Mouse (Mus musculus) ovary, postnatal 10 days (tissue): ENCODE measurements around the gene Nrbp1.
A peak's percentile ranks its signal among the peaks of the same experiment; 100 is the strongest.
"Not testable (repeated sequence)": the region's sequence is repeated elsewhere in the genome, so short reads cannot be mapped to it uniquely, and the experiment has no call there.

Experiments
- DNase-seq: peaks from one replicate; pipeline ENCODE4 v3.0.0; 2022; ENCODE audit warnings: low spot score

Gene Nrbp1

DNA sequence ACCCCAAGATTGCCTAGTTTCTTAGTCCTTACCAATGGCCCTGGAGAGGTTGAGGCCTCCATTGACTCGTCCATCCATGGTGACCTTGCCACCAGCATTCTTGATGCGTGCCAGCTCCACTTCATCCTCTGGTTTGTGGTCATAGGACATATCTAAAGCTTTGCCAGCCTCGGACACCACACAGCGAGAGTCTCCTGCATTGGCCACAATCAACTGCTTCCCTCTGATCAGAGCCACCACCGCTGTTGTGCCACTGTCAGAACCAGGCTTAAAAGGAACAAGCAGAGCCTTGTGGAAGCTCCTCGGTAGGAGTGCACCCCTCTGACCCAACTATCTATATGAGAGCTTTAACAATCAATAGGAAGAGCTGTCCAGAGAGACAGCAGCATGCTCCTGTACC, 36.2 kb upstream of the Nrbp1 start:
- DNase-seq = no peak

DNA sequence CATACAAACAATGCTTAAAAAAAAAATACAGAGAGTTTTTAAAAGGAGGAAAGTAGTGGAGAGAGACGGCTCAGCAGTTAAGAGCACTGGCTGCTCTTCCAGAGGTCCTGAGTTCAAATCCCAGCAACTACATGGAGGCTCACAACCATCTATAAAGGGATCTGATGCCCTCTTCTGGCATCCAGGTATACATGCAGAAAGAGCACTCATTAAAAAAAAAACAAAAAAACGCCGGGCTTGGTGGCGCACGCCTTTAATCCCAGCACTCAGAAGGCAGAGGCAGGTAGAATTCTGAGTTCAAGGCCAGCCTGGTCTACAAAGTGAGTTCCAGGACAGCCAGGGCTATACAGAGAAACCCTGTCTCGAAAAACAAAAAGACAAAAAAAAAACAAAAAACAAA, 24.1 kb upstream of the Nrbp1 start:
- not testable (repeated sequence) for DNase-seq

DNA sequence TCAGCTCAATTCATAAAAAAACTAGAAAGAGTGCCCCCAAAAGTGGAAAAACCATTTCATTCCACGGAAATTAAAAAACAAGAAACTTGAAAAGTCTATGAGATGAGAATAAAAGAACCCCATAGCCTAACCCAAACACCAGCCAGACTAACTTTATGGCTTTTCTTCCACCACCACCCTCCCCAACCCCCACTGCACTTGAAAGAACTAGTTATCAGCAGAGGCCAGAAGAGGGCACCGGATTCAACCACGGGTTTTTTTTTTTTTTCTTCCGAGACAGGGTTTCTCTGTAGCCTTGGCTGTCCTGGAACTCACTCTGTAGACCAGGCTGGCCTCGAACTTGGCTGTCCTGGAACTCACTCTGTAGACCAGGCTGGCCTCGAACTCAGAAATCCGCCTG, 22.4 kb upstream of the Nrbp1 start:
- DNase-seq = no peak

DNA sequence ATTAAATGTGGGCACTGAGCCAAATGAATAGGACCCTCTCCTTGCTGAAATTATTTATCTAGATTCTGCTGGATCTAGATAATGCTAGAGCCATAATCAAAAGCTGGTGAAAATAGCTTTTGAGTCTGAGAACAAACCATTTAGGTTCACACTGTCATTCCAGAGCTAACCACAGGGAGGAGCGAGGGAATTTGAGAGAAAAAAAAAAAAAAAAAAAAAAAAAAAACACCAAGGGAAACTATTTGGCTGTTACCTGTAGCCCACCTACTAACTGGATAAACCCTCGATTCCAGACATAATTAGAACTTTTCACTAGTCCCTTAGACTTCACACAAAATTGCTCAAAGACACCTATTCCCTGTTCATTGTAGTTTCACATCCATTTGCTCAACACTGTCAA, 21.6 kb upstream of the Nrbp1 start:
- DNase-seq = no peak

DNA sequence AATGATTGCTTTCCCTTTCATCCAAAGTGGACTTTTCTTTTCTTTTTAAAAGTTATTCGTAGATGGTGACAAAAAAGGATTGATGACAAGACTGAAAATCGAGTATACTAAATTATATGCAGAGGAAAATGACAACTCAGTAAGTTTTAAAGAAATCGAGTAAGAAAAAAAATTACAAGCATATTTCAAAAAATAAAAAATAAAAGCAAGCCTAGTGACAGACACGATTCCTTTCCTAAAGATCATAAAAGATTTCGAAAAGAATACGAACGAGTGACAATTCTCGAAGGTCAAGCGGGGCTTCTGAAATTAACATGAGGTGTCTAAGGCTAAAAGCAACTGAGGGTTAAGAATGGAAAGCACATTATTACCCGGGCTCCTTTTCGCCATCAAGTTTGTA, 21.2 kb upstream of the Nrbp1 start:
- DNase-seq = no peak

DNA sequence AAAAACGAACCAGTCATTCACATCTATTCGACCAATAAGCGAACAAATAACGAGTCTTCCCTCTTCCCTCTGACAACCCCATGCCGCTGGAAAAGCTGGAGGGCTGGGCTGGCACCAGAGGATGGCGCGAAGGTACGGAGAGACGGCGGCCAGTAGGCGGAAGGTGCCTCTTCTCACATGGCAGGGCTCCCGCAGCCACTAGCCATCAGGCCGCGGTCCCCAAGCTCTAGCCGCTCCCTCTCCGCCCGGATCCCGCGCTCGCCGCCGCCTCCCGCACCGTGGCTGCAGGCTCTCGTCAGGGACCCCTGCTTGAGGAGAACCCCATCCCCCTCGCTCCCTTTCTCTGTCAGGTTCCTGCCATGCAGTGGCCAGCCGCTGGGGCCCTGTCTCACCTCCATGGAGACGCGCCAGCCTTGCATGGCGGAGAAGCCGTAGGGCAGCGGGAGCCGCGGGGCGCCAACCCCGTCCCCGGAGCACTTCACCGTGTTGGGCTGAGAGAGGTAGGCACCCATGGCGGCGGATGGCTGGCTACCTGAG, 20.7 kb upstream of the Nrbp1 start:
- peak; percentile 40 for DNase-seq

DNA sequence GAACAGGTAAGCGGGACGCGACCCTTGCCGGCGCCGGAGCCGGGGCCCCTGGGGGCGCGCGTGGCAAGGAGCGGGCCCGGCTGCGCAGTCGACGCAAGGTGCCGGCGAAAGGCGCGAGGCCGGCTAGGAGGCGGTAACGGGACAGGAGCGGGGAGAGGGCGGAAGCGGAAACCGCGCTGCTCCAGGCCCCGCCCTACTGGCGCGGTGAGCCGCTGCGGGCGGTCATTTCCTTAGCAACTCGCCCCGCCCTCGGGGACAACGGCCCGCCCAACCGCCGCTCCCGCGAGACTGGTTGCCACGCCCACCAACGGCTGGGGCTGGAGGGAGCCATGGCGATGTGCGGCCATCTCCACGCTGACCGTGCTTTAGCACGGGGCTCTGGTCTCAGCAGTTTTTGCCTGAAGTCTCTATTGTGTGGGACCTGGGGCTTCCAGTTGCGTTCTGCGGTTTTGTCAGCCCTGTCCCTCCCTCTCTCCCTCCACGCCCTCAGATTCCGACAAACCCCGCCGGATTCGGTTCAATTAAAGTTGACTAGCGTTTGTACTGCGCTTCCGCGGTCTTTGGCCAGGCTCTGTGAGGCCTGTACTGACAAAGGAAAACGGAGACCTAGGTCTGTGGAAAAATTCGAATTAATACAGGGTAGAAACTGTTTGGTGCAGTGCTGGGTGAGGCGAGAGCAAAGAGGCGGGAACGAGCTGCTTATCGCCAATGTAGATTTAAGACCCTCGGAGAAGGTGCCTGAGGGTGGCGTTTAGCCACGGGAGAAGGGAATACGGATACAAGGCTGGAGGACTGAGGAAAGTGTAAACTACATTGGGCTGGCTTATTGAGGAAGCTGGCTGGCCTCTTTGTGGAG, 20.0 kb upstream of the Nrbp1 start, which contains the start of gene Ppm1g:
TSS of gene Ppm1g (minus strand) at position 240 of the 856 bp plus-strand sequence.
- peak; percentile 97 for DNase-seq

DNA sequence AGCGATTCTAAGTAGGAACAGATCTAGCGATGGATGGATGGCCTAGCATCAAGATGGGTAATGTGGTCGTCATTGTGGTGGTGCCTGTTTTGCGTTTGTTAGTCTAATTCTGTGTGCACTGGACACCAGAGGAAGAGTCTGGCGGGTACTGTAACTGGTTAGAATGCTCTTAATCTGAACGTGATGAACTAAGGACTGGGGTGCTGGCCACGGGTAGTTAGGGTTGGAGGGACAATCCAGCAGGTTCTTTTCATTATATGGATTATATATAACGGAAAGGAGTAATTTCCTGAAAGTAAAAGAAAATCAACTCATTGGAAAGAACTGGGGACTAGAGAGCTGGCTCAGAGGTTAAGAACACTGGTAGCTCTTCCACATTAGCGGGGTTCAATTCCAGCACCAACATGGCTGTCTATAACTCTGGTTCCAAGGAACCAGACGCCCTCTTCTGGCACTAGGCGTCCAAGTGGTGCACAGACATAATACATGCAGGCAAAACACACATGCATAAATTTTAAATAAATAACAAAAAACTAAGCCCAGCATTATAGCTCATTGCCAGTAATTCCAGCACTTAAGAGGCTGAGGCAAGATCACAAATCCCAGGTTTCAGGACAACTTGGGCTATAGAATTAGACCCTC, 19.2 kb upstream of the Nrbp1 start:
- DNase-seq = no peak

DNA sequence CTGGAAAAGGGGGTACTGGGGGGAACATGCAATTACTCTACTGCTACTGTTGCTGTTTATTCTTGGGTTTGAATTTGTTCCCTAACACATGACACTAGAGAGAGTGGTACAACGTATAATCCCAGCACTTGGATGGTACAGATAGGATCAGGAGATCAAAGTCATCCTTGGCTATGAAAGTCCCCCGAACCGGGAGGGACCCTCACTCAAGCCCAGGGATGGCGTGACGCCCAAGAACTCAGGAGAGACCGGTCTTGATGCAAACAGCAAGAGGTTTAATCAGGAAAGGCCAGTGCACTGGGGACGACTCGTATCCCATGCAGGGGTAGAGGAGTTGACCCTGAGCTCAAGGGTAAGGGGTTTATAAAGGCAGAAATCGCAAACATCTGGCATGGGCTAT, 18.0 kb upstream of the Nrbp1 start:
- DNase-seq = no peak

DNA sequence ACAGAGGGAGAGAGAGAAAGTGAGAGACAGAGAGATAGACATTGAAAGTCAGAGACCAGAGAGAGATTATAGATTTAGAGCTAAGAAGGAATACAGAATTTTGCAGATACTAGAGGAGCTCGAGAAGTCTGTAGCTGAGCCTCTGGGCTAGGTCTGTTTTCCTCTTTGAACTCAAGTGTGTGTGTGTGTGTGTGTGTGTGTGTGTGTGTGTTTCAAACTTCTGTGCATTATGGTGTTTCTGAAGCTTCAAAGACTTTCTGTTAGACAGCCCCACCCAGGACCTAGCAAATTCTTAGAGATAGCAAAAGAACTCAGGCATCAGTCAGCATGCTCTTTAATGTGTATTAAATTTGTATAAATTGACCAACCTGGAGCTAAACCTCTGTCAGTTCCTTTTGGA, 14.0 kb upstream of the Nrbp1 start:
- DNase-seq = no peak

DNA sequence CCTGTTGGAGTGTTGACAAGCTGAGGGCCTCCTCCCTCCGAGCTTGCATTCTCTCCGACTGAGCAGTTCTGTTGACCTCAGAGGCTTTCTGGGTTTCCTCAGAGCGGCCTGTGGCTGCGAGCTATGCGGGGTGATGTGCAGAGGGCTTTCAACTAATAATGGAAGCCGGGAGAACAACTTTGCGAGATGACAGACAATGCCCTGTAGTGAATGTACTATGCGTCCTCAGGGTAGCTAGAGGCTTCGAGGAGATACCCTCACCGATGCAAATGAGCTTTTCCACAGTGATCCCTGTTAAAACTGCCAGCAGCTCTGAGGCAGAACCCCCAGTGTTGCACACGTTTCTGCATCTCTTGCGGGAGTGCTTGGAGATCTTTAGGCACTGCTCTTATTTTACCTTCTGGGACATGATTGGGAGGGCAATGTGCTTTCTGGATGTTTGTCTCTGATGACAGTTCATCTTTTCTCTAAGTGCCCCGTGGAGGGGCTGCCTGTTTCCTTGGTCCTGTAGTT, 914 bp downstream of the Nrbp1 start:
- no peak for DNase-seq

DNA sequence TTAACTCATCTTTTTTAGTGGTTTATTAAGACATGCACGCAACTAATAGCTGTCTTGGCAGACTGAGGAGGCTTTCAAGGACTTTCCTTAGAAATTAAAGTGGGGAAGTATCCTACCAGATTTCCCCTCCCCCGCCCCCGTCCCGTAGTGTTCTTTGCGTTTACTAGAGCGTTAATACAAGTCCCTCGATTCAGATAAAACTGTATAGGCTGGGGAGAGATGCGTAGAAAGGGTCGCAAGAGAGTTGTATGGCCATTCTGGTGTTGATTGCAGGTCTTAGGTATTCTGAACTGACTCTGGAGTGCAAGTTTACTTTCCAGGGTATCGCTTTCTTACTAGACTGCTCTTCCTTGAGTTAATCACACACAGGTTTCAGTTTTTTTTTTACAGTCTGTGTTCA, 1.5 kb downstream of the Nrbp1 start:
- DNase-seq = no peak

DNA sequence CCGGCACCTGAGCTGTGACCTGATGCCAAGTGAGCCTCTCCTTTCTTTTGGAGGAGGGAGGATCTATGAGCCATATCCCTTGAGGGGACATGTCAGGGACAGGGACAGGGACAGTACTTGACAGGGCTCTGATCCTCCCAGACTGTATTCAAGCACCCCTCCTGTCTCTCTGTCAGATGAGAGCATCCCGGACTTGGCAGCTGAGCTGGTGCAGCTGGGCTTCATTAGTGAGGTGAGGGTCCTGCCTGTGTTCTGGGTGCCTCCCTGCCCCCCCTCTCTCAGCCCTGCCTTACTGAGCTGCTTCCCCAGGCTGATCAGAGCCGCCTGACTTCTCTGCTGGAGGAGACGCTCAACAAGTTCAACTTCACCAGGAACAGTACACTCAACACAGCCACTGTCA, 10.1 kb downstream of the Nrbp1 start:
- no peak for DNase-seq

DNA sequence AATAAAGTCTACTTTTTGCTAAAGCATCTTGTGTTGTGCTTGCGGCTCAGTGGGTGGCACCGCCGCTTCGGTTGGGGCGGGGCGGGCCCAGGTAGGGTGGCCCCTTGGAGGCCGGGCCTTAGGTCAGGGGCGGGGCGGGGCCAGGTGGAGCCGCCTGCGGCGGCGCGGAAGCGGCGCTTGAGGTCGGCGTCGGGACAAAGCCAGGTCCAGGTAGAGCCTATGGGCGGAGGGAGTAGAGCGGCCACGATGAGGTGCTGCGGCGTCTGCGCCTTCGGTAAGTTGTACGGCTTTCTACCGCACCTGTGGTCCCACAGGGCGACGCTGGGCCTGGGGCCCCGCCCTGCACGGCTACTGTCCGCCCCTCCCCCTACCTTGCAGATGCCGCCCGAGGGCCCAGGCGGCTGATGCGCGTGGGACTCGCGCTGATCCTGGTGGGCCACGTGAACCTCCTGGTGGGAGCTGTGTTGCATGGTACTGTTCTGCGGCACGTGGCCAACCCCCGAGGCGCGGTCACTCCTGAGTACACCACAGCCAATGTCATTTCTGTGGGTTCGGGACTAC, 11.0 kb downstream of the Nrbp1 start, which contains the start of gene Krtcap3:
TSS of gene Krtcap3 (plus strand) at position 151 of the 561 bp plus-strand sequence.
- DNase-seq = no peak

DNA sequence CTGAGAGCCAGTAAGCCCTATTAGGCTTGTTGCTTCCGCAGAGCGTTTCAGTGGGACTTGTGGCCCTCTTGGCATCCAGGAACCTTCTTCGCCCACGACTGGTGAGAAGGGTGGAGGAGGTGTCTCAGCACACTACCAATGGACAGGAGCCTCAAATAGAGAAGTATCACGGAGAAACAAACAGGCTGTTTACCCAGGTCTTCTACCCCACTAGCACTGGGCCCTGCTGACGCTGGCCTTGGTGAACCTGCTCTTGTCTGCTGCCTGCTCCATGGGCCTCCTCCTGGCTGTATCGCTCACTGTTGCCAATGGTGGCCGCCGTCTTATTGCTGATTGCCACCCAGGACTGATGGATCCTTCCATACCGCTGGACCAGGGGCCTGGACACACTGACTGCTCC, 11.5 kb downstream of the Nrbp1 start:
- no peak for DNase-seq

DNA sequence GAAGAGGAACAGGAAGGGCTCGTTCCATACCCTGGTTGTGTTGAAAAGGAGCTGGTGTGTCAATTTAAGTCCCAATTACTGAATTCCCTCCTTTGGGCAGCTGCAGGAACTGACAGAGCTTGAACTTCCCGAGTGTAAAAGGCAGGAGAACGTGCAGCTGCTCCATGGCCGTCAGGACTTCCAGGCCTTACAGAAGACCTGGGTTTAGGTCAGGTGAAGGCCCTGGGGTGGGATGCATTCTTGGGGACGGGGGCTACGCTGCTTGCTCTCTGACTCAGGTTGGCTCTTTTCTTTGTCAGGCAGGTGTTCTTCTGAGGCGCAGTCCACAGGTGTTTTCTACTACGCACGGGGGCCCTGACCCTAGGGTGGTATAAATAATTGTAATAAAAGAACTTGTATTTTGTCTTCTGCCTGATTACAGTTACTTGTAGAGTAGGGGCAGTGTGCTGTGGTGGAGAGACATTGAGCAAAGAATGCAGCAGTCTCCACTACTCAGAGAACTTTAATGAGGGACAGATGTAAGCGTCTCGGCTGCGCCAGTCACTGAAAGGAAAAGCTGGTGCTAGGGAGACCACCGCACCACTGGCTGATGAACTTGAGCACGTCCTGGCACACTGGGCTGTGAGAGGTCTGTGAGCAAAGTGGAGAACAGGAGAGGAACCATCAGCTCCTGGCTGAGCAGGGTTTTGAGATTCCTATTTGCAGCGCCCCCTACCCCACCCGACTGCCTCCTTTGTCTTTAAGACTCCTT, 12.3 kb downstream of the Nrbp1 start:
- DNase-seq = no peak

DNA sequence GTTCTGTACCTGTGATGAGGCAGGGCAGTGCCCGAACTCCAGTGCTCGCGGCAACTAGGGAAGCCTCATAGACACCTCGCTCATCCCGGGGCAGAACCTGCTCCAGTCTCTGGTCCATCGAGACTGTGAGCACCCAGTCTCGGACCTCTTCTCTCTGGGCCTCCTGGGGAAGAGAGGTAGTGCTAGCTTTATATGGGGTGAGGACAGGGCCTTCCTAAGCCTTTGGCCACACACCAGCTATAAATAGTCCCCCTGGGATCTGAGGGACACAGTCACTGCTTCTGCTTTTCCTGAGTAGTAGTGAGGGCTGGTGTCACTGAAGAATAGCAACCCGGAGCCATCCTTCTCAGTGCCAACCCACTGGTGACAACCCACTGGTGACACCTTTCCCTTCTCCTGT, 13.1 kb downstream of the Nrbp1 start:
- DNase-seq = no peak

DNA sequence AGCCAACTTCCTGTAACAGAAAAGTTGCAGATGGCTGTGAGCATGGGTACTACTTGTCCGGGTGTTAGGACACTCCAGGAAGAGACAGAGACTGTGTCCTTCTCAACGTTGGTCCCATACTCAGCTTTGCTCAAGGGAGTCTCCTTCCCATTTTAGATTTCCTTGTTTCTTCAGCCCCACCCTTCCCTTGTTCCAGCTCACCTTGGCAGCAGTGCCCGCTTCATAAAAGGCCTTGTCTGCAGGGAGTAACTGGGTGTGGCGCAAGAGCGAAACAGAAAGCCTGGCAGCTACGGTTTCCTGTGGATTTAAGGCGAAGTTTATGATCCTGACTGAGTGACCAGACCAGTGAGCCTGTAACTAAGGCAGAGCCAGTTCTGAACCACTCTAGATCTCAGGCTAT, 13.8 kb downstream of the Nrbp1 start:
- DNase-seq = no peak

DNA sequence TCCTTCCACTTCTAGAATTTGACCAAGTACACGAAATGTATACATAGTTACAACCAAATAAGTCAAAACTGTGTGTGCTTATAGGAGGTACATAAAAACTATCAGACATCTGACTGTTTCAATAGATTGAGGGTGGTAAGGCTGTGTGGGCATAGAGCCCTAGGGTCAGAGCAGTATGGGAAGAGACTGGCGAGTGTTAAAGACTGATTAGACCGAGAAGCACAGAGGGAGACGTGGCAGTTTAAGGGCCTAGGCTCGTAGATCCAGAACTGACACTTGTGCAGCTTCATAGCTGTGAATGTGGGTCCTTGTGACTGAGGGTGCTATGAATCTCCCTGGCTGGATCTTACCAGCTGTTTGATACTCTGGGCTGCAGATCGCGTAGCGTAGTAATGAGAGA, 14.2 kb downstream of the Nrbp1 start:
- no peak for DNase-seq

DNA sequence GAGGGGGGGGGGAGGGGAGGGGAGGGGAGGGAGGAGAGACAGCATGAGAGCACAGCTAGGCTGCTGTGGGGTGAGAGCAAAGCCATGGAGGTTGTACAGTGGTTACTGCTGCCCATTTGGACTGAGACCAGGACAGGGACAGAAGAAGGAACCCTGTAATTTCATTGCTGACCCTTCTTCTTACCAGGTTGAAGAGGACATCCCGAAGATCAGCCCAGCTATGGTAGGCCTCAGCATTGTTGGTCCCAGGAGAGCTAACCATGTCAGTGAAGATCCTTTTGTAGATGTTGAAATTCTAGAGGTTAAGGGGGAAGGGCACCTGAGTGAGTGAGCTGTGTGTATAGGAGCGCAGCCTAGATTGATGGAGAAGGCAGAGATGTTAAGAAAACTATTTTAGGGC, 14.7 kb downstream of the Nrbp1 start:
- no peak for DNase-seq

DNA sequence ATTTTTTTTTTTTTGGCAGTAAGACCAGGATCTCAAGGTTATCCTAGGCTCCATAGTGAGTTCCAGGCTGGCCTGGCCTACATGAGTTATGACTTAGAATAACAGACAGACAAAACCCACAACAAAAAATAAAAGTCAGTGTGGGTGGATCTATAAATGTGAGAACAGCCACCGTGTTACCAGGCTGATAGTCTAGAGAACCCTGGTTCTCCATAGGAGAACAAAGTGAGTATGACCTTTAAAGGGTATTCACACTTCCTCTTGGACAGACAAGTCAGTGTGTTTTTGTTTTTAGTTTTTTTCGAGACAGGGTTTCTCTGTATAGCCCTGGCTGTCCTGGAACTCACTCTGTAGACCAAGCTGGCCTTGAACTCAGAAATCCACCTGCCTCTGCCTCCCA, 15.3 kb downstream of the Nrbp1 start:
- no peak for DNase-seq

DNA sequence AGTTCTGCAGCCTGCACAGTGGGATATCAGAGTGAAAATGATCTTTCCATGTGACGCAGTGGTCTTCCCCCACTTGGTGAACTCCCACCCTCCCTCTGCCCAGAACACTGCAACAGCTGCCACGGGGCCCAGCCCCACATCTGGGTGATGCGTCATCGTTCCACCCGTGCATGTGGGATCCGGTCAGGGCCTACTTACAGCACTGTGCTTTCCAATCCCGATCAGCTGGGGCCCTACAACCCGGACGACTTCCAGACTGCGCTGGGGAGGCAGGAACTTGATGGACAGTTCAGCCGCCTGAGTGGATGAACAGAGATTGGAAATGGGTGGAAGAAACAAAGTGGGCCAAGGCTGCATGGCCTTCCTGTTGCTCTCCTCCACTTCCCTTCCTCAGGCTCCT, 17.0 kb downstream of the Nrbp1 start:
- DNase-seq = no peak
